Mouse (Mus musculus) hindbrain, embryonic 15.5 days (tissue): ENCODE measurements at regions not wholly inside any gene's neighbourhood (a gene's known extent, or its start where the extent isn't known, plus 50 kb on each side); places are given as distances from the start of the nearest gene placed in this dataset.

Experiments used
- ATAC-seq: fragments of 200-750 bp; cut with Nextera tagmentation; 2 replicates; pipeline ENCODE4 v1.8.0; 2017; ENCODE audit warnings: low read depth, moderate number of reproducible peaks, moderate TSS enrichment; ENCODE audit not compliant: low FRiP score
- H3K27ac ChIP-seq: fragments of 300-500 bp; sonication (generic); replicated peaks from 2 replicates; pipeline ENCODE4 v1.5.1; 2015; ENCODE audit warnings: mild to moderate bottlenecking, inconsistent platforms
- H3K27me3 ChIP-seq: fragments of 300-500 bp; sonication (generic); 2 replicates; pipeline ENCODE4 v1.6.1; 2015; ENCODE audit warnings: control low read depth, inconsistent platforms
- H3K36me3 ChIP-seq: fragments of 300-500 bp; sonication (generic); 2 replicates; pipeline ENCODE4 v1.6.1; 2015; ENCODE audit warnings: control low read depth, inconsistent platforms
- H3K4me1 ChIP-seq: fragments of 300-500 bp; sonication (generic); replicated peaks from 2 replicates; pipeline ENCODE4 v1.6.1; 2015; ENCODE audit warnings: control low read depth, inconsistent platforms
- H3K4me2 ChIP-seq: fragments of 300-500 bp; sonication (generic); 2 replicates; pipeline ENCODE4 v1.6.1; 2015; ENCODE audit warnings: moderate library complexity, mild to moderate bottlenecking, inconsistent platforms
- H3K4me3 ChIP-seq: fragments of 300-500 bp; sonication (generic); 2 replicates; pipeline ENCODE4 v1.5.1; 2015; ENCODE audit warnings: mild to moderate bottlenecking, inconsistent platforms
- H3K9ac ChIP-seq: fragments of 300-500 bp; sonication (generic); 2 replicates; pipeline ENCODE4 v1.6.1; 2015; ENCODE audit warnings: inconsistent platforms
- H3K9me3 ChIP-seq: fragments of 300-500 bp; sonication (generic); 2 replicates; pipeline ENCODE4 v1.6.1; 2016; ENCODE audit warnings: control low read depth, inconsistent platforms
- WGBS: fragments of 180-500 bp; shearing (Covaris S2); methylation state at CpG from one replicate; pipeline ENCODE4 v1.1.7; 2015; 5-methylcytosine and 5-hydroxymethylcytosine counted together

DNA sequence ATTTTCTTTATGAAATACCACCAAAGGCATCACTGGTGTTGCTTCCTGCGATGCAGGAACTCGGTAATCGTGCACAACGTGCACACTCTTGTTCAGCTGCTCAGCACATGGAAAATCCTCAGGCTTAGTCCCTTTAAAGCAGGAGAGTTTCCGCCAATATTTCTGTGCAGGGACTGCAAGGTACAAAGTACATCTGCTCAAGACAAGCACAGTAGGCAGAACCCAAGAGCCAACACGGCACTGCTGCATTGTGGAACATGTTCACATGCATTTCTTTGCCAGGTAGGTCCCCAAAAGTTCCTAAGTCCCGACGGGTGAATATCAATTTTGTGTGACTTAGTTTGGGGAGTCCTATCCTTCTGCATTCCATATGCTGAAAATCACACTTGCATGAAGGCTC is 808.0 kb upstream of the Pou3f3 start:
- ATAC-seq = no peak

DNA sequence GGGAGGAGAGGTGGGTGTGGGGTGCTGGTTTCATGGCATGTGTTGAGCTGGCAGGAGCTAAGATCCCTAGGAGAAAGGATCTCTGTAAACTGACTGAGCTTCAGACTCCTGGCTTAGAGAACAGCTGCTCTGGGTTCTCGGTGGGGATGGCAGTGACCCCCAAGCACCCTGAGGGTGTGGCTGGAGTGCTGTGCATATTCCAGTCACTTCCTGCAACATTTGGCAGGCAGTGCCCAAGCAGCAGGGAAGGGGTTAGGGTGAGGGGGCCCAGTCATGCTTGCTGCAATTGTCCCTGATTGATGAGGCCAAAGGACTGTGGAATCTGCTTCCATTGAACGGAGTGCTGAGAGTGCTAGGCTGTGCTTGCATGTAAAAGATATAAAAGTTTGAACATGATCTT is 807.4 kb upstream of the Pou3f3 start:
- H3K4me1 ChIP-seq = peaks cover 24% of the 10 kb centered on the region
- H3K4me2 ChIP-seq = no peak overlapping the region
- no peak overlapping the region for H3K27ac ChIP-seq
- peak; percentile 83 for ATAC-seq
- H3K4me3 ChIP-seq = no peak overlapping the region
- H3K27me3 ChIP-seq = no peaks in the 10 kb centered on the region
- 9% methylated on average over 2 of the region's 2 CpGs for WGBS
- H3K9me3 ChIP-seq = no peaks in the 10 kb centered on the region
- no peak overlapping the region for H3K9ac ChIP-seq
- H3K36me3 ChIP-seq = no peaks in the 10 kb centered on the region

More for the DNA sequence above, 808.0 kb upstream of the Pou3f3 start:
- Histone ChIP-seq H3K4me3 (no peak overlapping the region), H3K36me3 (no peaks in the 10 kb centered on the region), H3K4me1 (peaks cover 24% of the 10 kb centered on the region), H3K27me3 (no peaks in the 10 kb centered on the region), H3K9ac (no peak overlapping the region), H3K27ac (no peak overlapping the region), H3K9me3 (no peaks in the 10 kb centered on the region), H3K4me2 (no peak overlapping the region)
- WGBS = 84% methylated on average over 8 of the region's 8 CpGs

DNA sequence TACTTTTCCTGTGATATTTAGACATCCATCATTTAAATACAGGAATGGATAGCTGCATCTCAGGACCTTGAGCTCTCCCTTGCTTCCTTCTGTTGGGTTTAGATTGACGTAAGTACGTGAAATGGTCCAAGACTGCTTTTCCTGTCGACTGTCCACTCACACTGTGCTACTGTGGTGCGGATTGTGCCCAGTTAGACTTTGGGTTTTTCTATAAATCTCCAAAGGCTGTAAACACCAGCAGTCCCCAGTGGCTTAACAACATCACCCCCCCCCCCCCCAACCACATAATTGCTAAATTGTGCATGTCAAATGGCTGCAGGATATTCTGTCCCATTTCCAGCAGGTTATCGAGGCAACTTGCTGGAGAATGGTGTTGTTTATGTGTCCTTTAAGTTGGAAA is 806.6 kb upstream of the Pou3f3 start:
- no peak overlapping the region for H3K4me3 ChIP-seq
- 0 out of 2 replicates have a peak, but pooled peaks cover 2% of the 10 kb centered on the region for H3K27me3 ChIP-seq
- no peak overlapping the region for H3K4me2 ChIP-seq
- no peaks in the 10 kb centered on the region for H3K36me3 ChIP-seq
- H3K4me1 ChIP-seq = peaks cover 24% of the 10 kb centered on the region
- no peaks in the 10 kb centered on the region for H3K9me3 ChIP-seq
- no peak overlapping the region for H3K27ac ChIP-seq
- WGBS = 28% methylated on average over 5 of the region's 5 CpGs
- no peak overlapping the region for H3K9ac ChIP-seq
- no peak for ATAC-seq

DNA sequence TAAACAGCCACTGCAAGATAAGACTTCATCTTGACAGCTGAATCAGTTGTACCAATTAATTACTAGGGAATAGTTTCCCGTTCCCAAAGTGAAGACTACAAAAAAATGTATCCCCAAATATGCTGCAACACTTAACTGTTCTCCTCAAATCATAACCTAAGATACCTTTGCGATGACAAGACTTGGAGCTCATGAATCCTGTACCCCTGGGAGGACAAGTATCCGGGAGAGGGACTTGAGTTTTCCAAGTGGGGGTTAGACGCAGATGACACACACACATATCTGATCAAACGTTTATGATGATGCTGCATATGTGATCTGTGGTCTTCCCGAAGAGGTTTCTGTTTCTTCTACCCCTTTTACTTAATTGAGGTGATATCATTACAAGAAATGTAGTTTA is 805.6 kb upstream of the Pou3f3 start:
- H3K9ac ChIP-seq = no peak overlapping the region
- no peak overlapping the region for H3K4me3 ChIP-seq
- no peaks in the 10 kb centered on the region for H3K9me3 ChIP-seq
- no peak overlapping the region for H3K27ac ChIP-seq
- WGBS = 47% methylated on average over 6 of the region's 6 CpGs
- H3K27me3 ChIP-seq = 0 out of 2 replicates have a peak, but pooled peaks cover 2% of the 10 kb centered on the region
- ATAC-seq = no peak
- peaks cover 24% of the 10 kb centered on the region for H3K4me1 ChIP-seq
- H3K4me2 ChIP-seq = no peak overlapping the region
- no peaks in the 10 kb centered on the region for H3K36me3 ChIP-seq

GRCm38 (mm10) chr1:41890714-41891689 is 804.6 kb upstream of the Pou3f3 start:
- 22% methylated on average over 20 of the region's 20 CpGs for WGBS
- H3K9me3 ChIP-seq = no peaks in the 10 kb centered on the region
- H3K4me2 ChIP-seq = peak overlapping the region; percentile 39
- no peaks in the 10 kb centered on the region for H3K36me3 ChIP-seq
- no peak overlapping the region for H3K27ac ChIP-seq
- 0 out of 2 replicates have a peak, but pooled peaks cover 2% of the 10 kb centered on the region for H3K27me3 ChIP-seq
- no peak overlapping the region for H3K4me3 ChIP-seq
- H3K9ac ChIP-seq = no peak overlapping the region
- ATAC-seq = no peak
- H3K4me1 ChIP-seq = peaks cover 24% of the 10 kb centered on the region

DNA sequence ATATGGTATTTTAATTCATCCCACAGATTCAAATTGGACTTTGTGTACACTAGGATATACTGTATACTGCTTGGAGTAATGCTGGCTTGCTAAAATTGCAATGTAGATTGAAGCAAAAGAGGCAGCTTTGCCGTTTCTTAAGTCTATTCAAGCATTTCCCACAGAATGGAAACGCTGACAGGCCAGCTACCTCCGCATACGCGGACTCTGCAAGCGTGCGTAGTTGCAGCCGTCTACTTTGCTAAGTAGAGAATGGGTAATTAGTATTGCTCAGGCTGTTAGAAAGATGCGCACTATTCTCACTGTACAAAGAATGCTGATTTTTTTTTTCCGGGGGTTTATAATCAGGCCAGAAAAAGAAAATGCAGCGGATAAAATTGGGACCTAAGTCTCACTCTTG is 803.8 kb upstream of the Pou3f3 start:
- H3K4me1 ChIP-seq = peaks cover 24% of the 10 kb centered on the region
- ATAC-seq = no peak
- WGBS = 42% methylated on average over 11 of the region's 11 CpGs
- H3K4me2 ChIP-seq = no peak overlapping the region
- H3K4me3 ChIP-seq = no peak overlapping the region
- H3K27ac ChIP-seq = no peak overlapping the region
- no peaks in the 10 kb centered on the region for H3K36me3 ChIP-seq
- H3K9ac ChIP-seq = no peak overlapping the region
- no peaks in the 10 kb centered on the region for H3K9me3 ChIP-seq
- H3K27me3 ChIP-seq = 0 out of 2 replicates have a peak, but pooled peaks cover 2% of the 10 kb centered on the region

GRCm38 (mm10) chr1:41892376-41892775 is 803.2 kb upstream of the Pou3f3 start:
- Histone ChIP-seq H3K27ac (no peak overlapping the region), H3K4me2 (no peak overlapping the region), H3K27me3 (0 out of 2 replicates have a peak, but pooled peaks cover 2% of the 10 kb centered on the region), H3K4me3 (no peak overlapping the region), H3K9ac (no peak overlapping the region), H3K36me3 (no peaks in the 10 kb centered on the region), H3K9me3 (no peaks in the 10 kb centered on the region), H3K4me1 (peaks cover 24% of the 10 kb centered on the region)
- no peak for ATAC-seq
- WGBS = 43% methylated on average over 2 of the region's 2 CpGs

GRCm38 (mm10) chr1:41897768-41898330 is 797.7 kb upstream of the Pou3f3 start:
- 51% methylated on average over 4 of the region's 4 CpGs for WGBS
- Histone ChIP-seq H3K4me1 (no peaks in the 10 kb centered on the region), H3K4me3 (0 out of 2 replicates have a peak overlapping the region, but pooled peaks have one; percentile 4), H3K36me3 (no peaks in the 10 kb centered on the region), H3K27me3 (0 out of 2 replicates have a peak, but pooled peaks cover 2% of the 10 kb centered on the region), H3K27ac (no peak overlapping the region), H3K9me3 (no peaks in the 10 kb centered on the region), H3K9ac (no peak overlapping the region), H3K4me2 (0 out of 2 replicates have a peak overlapping the region, but pooled peaks have one; percentile 8)
- 0 out of 2 replicates have a peak, but pooled peaks have one; percentile 27 for ATAC-seq

GRCm38 (mm10) chr1:41900370-41900769 is 795.2 kb upstream of the Pou3f3 start:
- 90% methylated on average over 6 of the region's 6 CpGs for WGBS
- no peak for ATAC-seq
- Histone ChIP-seq H3K9me3 (no peaks in the 10 kb centered on the region), H3K4me1 (no peaks in the 10 kb centered on the region), H3K4me3 (no peak overlapping the region), H3K4me2 (no peak overlapping the region), H3K27me3 (no peaks in the 10 kb centered on the region), H3K36me3 (no peaks in the 10 kb centered on the region), H3K9ac (no peak overlapping the region), H3K27ac (no peak overlapping the region)

- Histone ChIP-seq H3K9me3 (no peaks in the 10 kb centered on the region), H3K4me3 (no peak overlapping the region), H3K27me3 (no peaks in the 10 kb centered on the region), H3K4me1 (no peaks in the 10 kb centered on the region), H3K9ac (no peak overlapping the region), H3K27ac (no peak overlapping the region), H3K4me2 (no peak overlapping the region), H3K36me3 (no peaks in the 10 kb centered on the region)
- no peak for ATAC-seq
- WGBS = 92% methylated on average over 5 of the region's 5 CpGs
Measured at GRCm38 (mm10) chr1:41905971-41906370, 789.6 kb upstream of the Pou3f3 start.

- 90% methylated on average over 8 of the region's 8 CpGs for WGBS
- Histone ChIP-seq H3K4me3 (no peak overlapping the region), H3K4me2 (no peak overlapping the region), H3K4me1 (no peaks in the 10 kb centered on the region), H3K9ac (no peak overlapping the region), H3K27me3 (no peaks in the 10 kb centered on the region), H3K27ac (no peak overlapping the region), H3K36me3 (no peaks in the 10 kb centered on the region), H3K9me3 (no peaks in the 10 kb centered on the region)
- no peak for ATAC-seq
Measured at GRCm38 (mm10) chr1:41908001-41908807, 787.4 kb upstream of the Pou3f3 start.

- Histone ChIP-seq H3K36me3 (no peaks in the 10 kb centered on the region), H3K9me3 (no peaks in the 10 kb centered on the region), H3K4me2 (no peak overlapping the region), H3K27me3 (no peaks in the 10 kb centered on the region), H3K27ac (no peak overlapping the region), H3K4me1 (no peaks in the 10 kb centered on the region), H3K9ac (no peak overlapping the region), H3K4me3 (no peak overlapping the region)
- ATAC-seq = no peak
- 88% methylated on average over 5 of the region's 5 CpGs for WGBS
Measured at GRCm38 (mm10) chr1:41908808-41909110, 786.8 kb upstream of the Pou3f3 start.
